Mouse (Mus musculus): ENCODE measurements around the gene Olfr745. TPM values are rescaled to one million over a fixed set of nuclear protein-coding genes. Genes with fewer than 3 reads are reported as not detected.

The Olfr745 gene
- not detected in 2 replicates for polyA plus RNA-seq (2012; rRNA removed)

DNA sequence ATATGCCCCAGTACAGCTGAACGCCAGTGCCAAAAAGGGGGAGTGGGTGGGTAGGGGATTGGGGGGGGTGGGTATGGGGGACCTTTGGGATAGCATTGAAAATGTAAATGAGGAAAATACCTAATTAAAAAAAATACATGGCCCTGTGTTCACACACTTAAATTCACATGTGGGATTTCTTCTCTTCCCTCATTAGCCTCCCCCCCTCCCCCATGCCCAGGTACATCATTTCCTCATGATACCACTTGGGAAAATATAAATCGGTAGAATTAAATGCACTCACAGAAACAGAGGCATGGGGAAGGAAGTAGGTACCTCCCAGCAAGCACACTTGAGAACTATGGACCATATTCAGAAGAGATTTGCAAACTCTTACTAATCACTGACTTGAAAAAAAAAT, at the start of gene Olfr745:
TSS of gene Olfr745 (plus strand) at position 301 of the 400 bp plus-strand sequence.

DNA sequence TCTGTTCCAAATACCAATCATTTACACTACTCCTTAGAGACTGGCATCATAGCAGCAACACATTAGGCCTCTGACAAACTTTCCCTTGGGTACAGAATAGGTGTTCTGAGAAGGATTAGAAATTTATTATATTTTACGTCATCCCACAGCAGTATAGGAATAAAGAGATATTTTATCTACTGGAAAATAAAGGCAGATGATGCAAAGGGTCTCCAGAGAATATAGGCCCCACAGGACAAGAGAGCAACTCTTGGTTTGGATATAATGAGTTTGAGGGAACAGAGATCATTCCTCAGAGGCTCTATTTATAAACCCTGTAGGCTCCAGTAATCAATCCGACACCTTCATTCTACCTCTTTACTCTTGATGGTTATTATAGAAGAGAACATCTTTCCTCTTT, 24.6 kb upstream of the Olfr745 start, which contains the start of gene Olfr744:
TSS of gene Olfr744 (plus strand) at position 301 of the 400 bp plus-strand sequence.

GRCm38 (mm10) chr14:50646783-50647182, 7.6 kb downstream of the Olfr745 start, which contains the start of gene Olfr746:
Gene Olfr746, plus strand, starts transcription at chr14:50647083.

GRCm38 (mm10) chr14:50693106-50693505, 53.9 kb downstream of the Olfr745 start, which contains the start of gene Olfr747:
Gene Olfr747, minus strand, starts transcription at chr14:50693206.

Other genes starting within 250 kb of the Olfr745 start
- gene Olfr738, start 231.8 kb upstream of the Olfr745 start, polyA plus RNA-seq (2012; rRNA removed): not detected in 2 replicates
- not detected in 2 replicates for gene Olfr739, start 220.8 kb upstream of the Olfr745 start, polyA plus RNA-seq (2012; rRNA removed)
- gene Olfr740, start 193.8 kb upstream of the Olfr745 start, polyA plus RNA-seq (2012; rRNA removed): not detected in 2 replicates
- not detected in 2 replicates for gene Olfr741, start 166.7 kb upstream of the Olfr745 start, polyA plus RNA-seq (2012; rRNA removed)
- not detected in 2 replicates for gene Olfr742, start 135.8 kb upstream of the Olfr745 start, polyA plus RNA-seq (2012; rRNA removed)
- not detected in 2 replicates for gene Olfr743, start 117.5 kb upstream of the Olfr745 start, polyA plus RNA-seq (2012; rRNA removed)
- not detected in 2 replicates for gene Olfr744, start 24.5 kb upstream of the Olfr745 start, polyA plus RNA-seq (2012; rRNA removed)
- not detected in 2 replicates for gene Olfr746, start 7.7 kb downstream of the Olfr745 start, polyA plus RNA-seq (2012; rRNA removed)
- gene Olfr747, start 53.8 kb downstream of the Olfr745 start, polyA plus RNA-seq (2012; rRNA removed): not detected in 2 replicates
- not detected in 2 replicates for gene Olfr748, start 68.0 kb downstream of the Olfr745 start, polyA plus RNA-seq (2012; rRNA removed)
- not detected in 2 replicates for gene Olfr749, start 105.7 kb downstream of the Olfr745 start, polyA plus RNA-seq (2012; rRNA removed)
- gene Ttc5, start 146.1 kb downstream of the Olfr745 start, polyA plus RNA-seq (2012; rRNA removed): 98.5 and 117 TPM in 2 replicates
- gene Ccnb1ip1, start 168.3 kb downstream of the Olfr745 start, polyA plus RNA-seq (2012; rRNA removed): 0.17 TPM in 1 of 2 replicates, not detected in the other
- gene Parp2, start 168.5 kb downstream of the Olfr745 start, polyA plus RNA-seq (2012; rRNA removed): 93.7 and 103 TPM in 2 replicates
- 8.0 and 11.4 TPM in 2 replicates for gene Tep1, start 231.2 kb downstream of the Olfr745 start, polyA plus RNA-seq (2012; rRNA removed)